Mouse (Mus musculus) liver, embryonic 15.5 days (tissue): ENCODE results near the gene Zfp941. TPM values are rescaled to one million over a fixed set of nuclear protein-coding genes. Genes with fewer than 3 reads are reported as not detected.

ENCODE experiments used
- ATAC-seq: fragments of 200-750 bp; cut with Nextera tagmentation; 2 replicates; pipeline ENCODE4 v1.8.0; 2017; ENCODE audit warnings: moderate number of reproducible peaks, mild to moderate bottlenecking, moderate library complexity; ENCODE audit not compliant: insufficient read depth
- H3K27ac ChIP-seq: fragments of 300-500 bp; sonication (generic); replicated peaks from 2 replicates; pipeline ENCODE4 v1.5.1; 2015; ENCODE audit warnings: mild to moderate bottlenecking, inconsistent platforms
- H3K27me3 ChIP-seq: fragments of 300-500 bp; sonication (generic); 2 replicates; pipeline ENCODE4 v1.6.1; 2015; ENCODE audit warnings: mild to moderate bottlenecking, inconsistent platforms
- H3K36me3 ChIP-seq: fragments of 300-500 bp; sonication (generic); replicated peaks from 2 replicates; pipeline ENCODE4 v1.6.1; 2015; ENCODE audit warnings: moderate library complexity, mild to moderate bottlenecking, inconsistent platforms
- H3K4me1 ChIP-seq: fragments of 300-500 bp; sonication (generic); replicated peaks from 2 replicates; pipeline ENCODE4 v1.6.1; 2015; ENCODE audit warnings: inconsistent platforms
- H3K4me2 ChIP-seq: fragments of 300-500 bp; sonication (generic); 2 replicates; pipeline ENCODE4 v1.6.1; 2015; ENCODE audit warnings: moderate library complexity, mild to moderate bottlenecking, inconsistent platforms
- H3K4me3 ChIP-seq: fragments of 300-500 bp; sonication (generic); replicated peaks from 2 replicates; pipeline ENCODE4 v1.5.1; 2015; ENCODE audit warnings: mild to moderate bottlenecking, inconsistent platforms
- H3K9ac ChIP-seq: fragments of 300-500 bp; sonication (generic); 2 replicates; pipeline ENCODE4 v1.6.1; 2015; ENCODE audit warnings: moderate library complexity, mild to moderate bottlenecking, inconsistent platforms
- H3K9me3 ChIP-seq: fragments of 300-500 bp; sonication (generic); replicated peaks from 2 replicates; pipeline ENCODE4 v1.6.1; 2016; ENCODE audit warnings: inconsistent platforms
- WGBS: fragments of 180-500 bp; shearing (Covaris S2); methylation state at CpG from one replicate; pipeline ENCODE4 v1.1.7; 2015; ENCODE audit warnings: mixed read lengths; ENCODE audit not compliant: insufficient replicate concordance; 5-methylcytosine and 5-hydroxymethylcytosine counted together
- polyA plus RNA-seq: library from polyadenylated mRNA; unstranded; fragments of >200 nt; fragmentation: Nextera tagmentation; extraction: Ambion mirVana; gene quantifications from 2 replicates; pipeline ENCODE4 v1.2.1, GENCODE M21; 2015

The Zfp941 gene
- polyA plus RNA-seq, 1 experiment from 2014 or later: 0.20 TPM

- Histone ChIP-seq H3K27me3 (no peaks in the 10 kb centered on the region), H3K9ac (no peak overlapping the region), H3K27ac (no peak overlapping the region), H3K9me3 (no peaks in the 10 kb centered on the region), H3K4me3 (no peak overlapping the region), H3K36me3 (no peaks in the 10 kb centered on the region), H3K4me1 (no peaks in the 10 kb centered on the region), H3K4me2 (no peak overlapping the region)
- WGBS: 75% methylated on average over 12 of the region's 12 CpGs
- no peak for ATAC-seq
These were observed 9.1 kb downstream of the Zfp941 start for GRCm38 (mm10) chr7:140812850-140813249.

GRCm38 (mm10) chr7:140811714-140812113, 10.3 kb downstream of the Zfp941 start:
- no peak overlapping the region for H3K4me3 ChIP-seq
- no peak overlapping the region for H3K4me2 ChIP-seq
- H3K36me3 ChIP-seq: no peaks in the 10 kb centered on the region
- 71% methylated on average over 13 of the region's 13 CpGs for WGBS
- no peaks in the 10 kb centered on the region for H3K9me3 ChIP-seq
- no peak overlapping the region for H3K27ac ChIP-seq
- ATAC-seq: no peak
- H3K27me3 ChIP-seq: no peaks in the 10 kb centered on the region
- H3K9ac ChIP-seq: no peak overlapping the region
- no peaks in the 10 kb centered on the region for H3K4me1 ChIP-seq

GRCm38 (mm10) chr7:140810496-140810895, 11.5 kb downstream of the Zfp941 start:
- Histone ChIP-seq H3K27ac (no peak overlapping the region), H3K9me3 (no peaks in the 10 kb centered on the region), H3K4me2 (no peak overlapping the region), H3K36me3 (no peaks in the 10 kb centered on the region), H3K4me3 (no peak overlapping the region), H3K27me3 (no peaks in the 10 kb centered on the region), H3K9ac (no peak overlapping the region), H3K4me1 (no peaks in the 10 kb centered on the region)
- WGBS: 69% methylated on average over 6 of the region's 6 CpGs
- no peak for ATAC-seq

GRCm38 (mm10) chr7:140805704-140806103, 16.3 kb downstream of the Zfp941 start:
- H3K4me3 ChIP-seq: no peak overlapping the region
- no peaks in the 10 kb centered on the region for H3K27me3 ChIP-seq
- no peak overlapping the region for H3K4me2 ChIP-seq
- H3K9ac ChIP-seq: no peak overlapping the region
- H3K27ac ChIP-seq: no peak overlapping the region
- ATAC-seq: no peak
- 4% methylated on average over 1 of the region's 1 CpGs for WGBS
- H3K9me3 ChIP-seq: no peaks in the 10 kb centered on the region
- H3K4me1 ChIP-seq: no peaks in the 10 kb centered on the region
- H3K36me3 ChIP-seq: no peaks in the 10 kb centered on the region

- Histone ChIP-seq H3K36me3 (no peaks in the 10 kb centered on the region), H3K27me3 (no peaks in the 10 kb centered on the region), H3K9me3 (no peaks in the 10 kb centered on the region), H3K27ac (no peak overlapping the region), H3K4me1 (no peaks in the 10 kb centered on the region), H3K9ac (no peak overlapping the region), H3K4me2 (no peak overlapping the region), H3K4me3 (no peak overlapping the region)
- ATAC-seq: no peak
- 58% methylated on average over 6 of the region's 6 CpGs for WGBS
These were observed 19.3 kb downstream of the Zfp941 start for GRCm38 (mm10) chr7:140802629-140803028.

GRCm38 (mm10) chr7:140798212-140798611, 23.8 kb downstream of the Zfp941 start:
- Histone ChIP-seq H3K9me3 (no peaks in the 10 kb centered on the region), H3K4me2 (no peak overlapping the region), H3K4me1 (no peaks in the 10 kb centered on the region), H3K4me3 (no peak overlapping the region), H3K36me3 (no peaks in the 10 kb centered on the region), H3K9ac (no peak overlapping the region), H3K27ac (no peak overlapping the region), H3K27me3 (no peaks in the 10 kb centered on the region)
- no peak for ATAC-seq
- 47% methylated on average over 2 of the region's 2 CpGs for WGBS

GRCm38 (mm10) chr7:140797619-140798018, 24.4 kb downstream of the Zfp941 start:
- H3K36me3 ChIP-seq: no peaks in the 10 kb centered on the region
- H3K9ac ChIP-seq: no peak overlapping the region
- no peak for ATAC-seq
- no peak overlapping the region for H3K27ac ChIP-seq
- H3K27me3 ChIP-seq: no peaks in the 10 kb centered on the region
- H3K9me3 ChIP-seq: no peaks in the 10 kb centered on the region
- no peak overlapping the region for H3K4me3 ChIP-seq
- no peaks in the 10 kb centered on the region for H3K4me1 ChIP-seq
- no peak overlapping the region for H3K4me2 ChIP-seq
- WGBS: 66% methylated on average over 3 of the region's 3 CpGs

- WGBS: 44% methylated on average over 4 of the region's 4 CpGs
- H3K4me1 ChIP-seq: no peaks in the 10 kb centered on the region
- H3K9me3 ChIP-seq: no peaks in the 10 kb centered on the region
- H3K36me3 ChIP-seq: no peaks in the 10 kb centered on the region
- no peak overlapping the region for H3K9ac ChIP-seq
- no peaks in the 10 kb centered on the region for H3K27me3 ChIP-seq
- no peak overlapping the region for H3K4me2 ChIP-seq
- H3K4me3 ChIP-seq: no peak overlapping the region
- no peak for ATAC-seq
- no peak overlapping the region for H3K27ac ChIP-seq
These were observed 28.4 kb downstream of the Zfp941 start for GRCm38 (mm10) chr7:140793541-140793940.

GRCm38 (mm10) chr7:140788053-140788435, 33.9 kb downstream of the Zfp941 start:
- no peaks in the 10 kb centered on the region for H3K27me3 ChIP-seq
- H3K4me1 ChIP-seq: no peaks in the 10 kb centered on the region
- no peak overlapping the region for H3K9ac ChIP-seq
- no peaks in the 10 kb centered on the region for H3K9me3 ChIP-seq
- H3K27ac ChIP-seq: no peak overlapping the region
- ATAC-seq: no peak
- WGBS: 68% methylated on average over 7 of the region's 7 CpGs
- no peak overlapping the region for H3K4me3 ChIP-seq
- no peaks in the 10 kb centered on the region for H3K36me3 ChIP-seq
- no peak overlapping the region for H3K4me2 ChIP-seq

GRCm38 (mm10) chr7:140787406-140788052, 34.4 kb downstream of the Zfp941 start, which contains the start of gene Syce1:
Gene Syce1, minus strand, starts transcription at chr7:140787852.
- no peak within 1 kb of the TSS for H3K4me3 ChIP-seq
- no peak for ATAC-seq
- no peaks in the 10 kb centered on the region for H3K9me3 ChIP-seq
- H3K4me1 ChIP-seq: no peaks in the 10 kb centered on the region
- H3K27me3 ChIP-seq: no peaks in the 10 kb centered on the region
- 69% methylated on average over 33 of the region's 33 CpGs for WGBS
- no peaks in the 10 kb centered on the region for H3K36me3 ChIP-seq
- H3K27ac ChIP-seq: no peak within 1 kb of the TSS
- no peak within 1 kb of the TSS for H3K4me2 ChIP-seq
- no peak within 1 kb of the TSS for H3K9ac ChIP-seq

- H3K9me3 ChIP-seq: no peaks in the 10 kb centered on the region
- no peak overlapping the region for H3K4me3 ChIP-seq
- no peaks in the 10 kb centered on the region for H3K36me3 ChIP-seq
- H3K4me1 ChIP-seq: no peaks in the 10 kb centered on the region
- no peak overlapping the region for H3K4me2 ChIP-seq
- no peak overlapping the region for H3K27ac ChIP-seq
- H3K27me3 ChIP-seq: no peaks in the 10 kb centered on the region
- H3K9ac ChIP-seq: no peak overlapping the region
- no peak for ATAC-seq
- WGBS: 54% methylated on average over 4 of the region's 4 CpGs
These were observed 41.4 kb downstream of the Zfp941 start for GRCm38 (mm10) chr7:140780548-140780947.
